Mouse (Mus musculus) spleen, adult 2 months (tissue): ENCODE results near the gene Foxn2. TPM values are rescaled to one million over a fixed set of nuclear protein-coding genes. Genes with fewer than 3 reads are reported as not detected.

Experiments used
- DNase-seq, 2 experiments: peaks; one replicate each; pipeline versions ENCODE4 v3.0.0 to v3.0.0-alpha.2; 2012 to 2021; ENCODE audit warnings: low spot score in 2 of 2, low read depth in 1 of 2
- H3K27ac ChIP-seq: fragments of 200-500 bp; 2 replicates; pipeline ENCODE4 v1.5.1; 2012; ENCODE audit warnings: low read length, inconsistent platforms; ENCODE audit not compliant: insufficient read depth
- H3K27me3 ChIP-seq: fragments of 200-500 bp; 2 replicates; pipeline ENCODE4 v1.6.1; 2012; ENCODE audit warnings: mild to moderate bottlenecking, moderate library complexity, low read length, inconsistent platforms; ENCODE audit not compliant: control insufficient read depth, insufficient read depth
- H3K36me3 ChIP-seq: fragments of 200-500 bp; 2 replicates; pipeline ENCODE4 v1.6.1; 2012; ENCODE audit warnings: mild to moderate bottlenecking, low read length, inconsistent platforms; ENCODE audit not compliant: control insufficient read depth, insufficient read depth
- H3K4me1 ChIP-seq: fragments of 200-500 bp; 2 replicates; pipeline ENCODE4 v1.6.1; 2011; ENCODE audit warnings: inconsistent platforms; ENCODE audit not compliant: control insufficient read depth, insufficient read depth, insufficient read length
- H3K4me3 ChIP-seq: fragments of 200-500 bp; 2 replicates; pipeline ENCODE4 v1.5.1; 2011; ENCODE audit warnings: mild to moderate bottlenecking, inconsistent platforms; ENCODE audit not compliant: insufficient read depth, insufficient read length; ENCODE audit errors: extremely low read depth
- CTCF ChIP-seq: fragments of 200-500 bp; IDR thresholded peaks from 2 replicates; pipeline ENCODE4 v1.5.1; 2011; ENCODE audit warnings: mild to moderate bottlenecking, inconsistent platforms; ENCODE audit not compliant: insufficient read depth, insufficient read length, insufficient replicate concordance; ENCODE audit errors: extremely low read depth
- POLR2A ChIP-seq: fragments of 200-500 bp; IDR thresholded peaks from 2 replicates; pipeline ENCODE4 v1.6.1; 2011; ENCODE audit warnings: low read depth, low read length, inconsistent platforms
- WGBS: fragments of 180-500 bp; shearing (Covaris S2); methylation state at CpG from one replicate; pipeline ENCODE4 v1.1.7; 2018; 5-methylcytosine and 5-hydroxymethylcytosine counted together
- polyA plus RNA-seq: library from polyadenylated mRNA; depleted of rRNA; stranded (reverse); fragments of >200 nt; gene quantifications from 2 replicates; pipeline ENCODE4 v1.2.3, GENCODE M21; 2012

Foxn2 gene
- polyA plus RNA-seq, 1 experiment, result 5.3 TPM

- WGBS, result 82% methylated on average over 3 of the region's 3 CpGs
Measured at GRCm38 (mm10) chr17:88509999-88510398, 69.5 kb downstream of the Foxn2 start.

GRCm38 (mm10) chr17:88511095-88511551 is 70.6 kb downstream of the Foxn2 start:
- DNase-seq, result peak; percentile 55 to 74
- Histone ChIP-seq H3K4me3 (no peak overlapping the region), H3K27ac (no peak overlapping the region), H3K4me1 (peaks cover 6% of the 10 kb centered on the region; the same call in 1 of the 2 replicates), H3K36me3 (no peaks in the 10 kb centered on the region), H3K27me3 (no peaks in the 10 kb centered on the region)
- 46% methylated on average over 10 of the region's 10 CpGs for WGBS
- TF ChIP-seq POLR2A, result no peak
- TF ChIP-seq CTCF, result peak; percentile 87; the same call in 1 of the 2 replicates

More at GRCm38 (mm10) chr17:88509999-88510398, 69.5 kb downstream of the Foxn2 start:
- DNase-seq, result no peak
- no peak overlapping the region for H3K4me3 ChIP-seq
- H3K4me1 ChIP-seq, result peaks cover 6% of the 10 kb centered on the region; the same call in 1 of the 2 replicates
- H3K27ac ChIP-seq, result no peak overlapping the region
- no peaks in the 10 kb centered on the region for H3K36me3 ChIP-seq
- TF ChIP-seq POLR2A, result no peak
- TF ChIP-seq CTCF, result no peak
- H3K27me3 ChIP-seq, result no peaks in the 10 kb centered on the region

GRCm38 (mm10) chr17:88516477-88516876 is 76.0 kb downstream of the Foxn2 start:
- Histone ChIP-seq H3K36me3 (no peaks in the 10 kb centered on the region), H3K27me3 (no peaks in the 10 kb centered on the region), H3K4me1 (no peaks in the 10 kb centered on the region), H3K4me3 (no peak overlapping the region), H3K27ac (no peak overlapping the region)
- no peak for DNase-seq
- TF ChIP-seq POLR2A (no peak), CTCF (no peak)
- 75% methylated on average over 7 of the region's 7 CpGs for WGBS

DNA sequence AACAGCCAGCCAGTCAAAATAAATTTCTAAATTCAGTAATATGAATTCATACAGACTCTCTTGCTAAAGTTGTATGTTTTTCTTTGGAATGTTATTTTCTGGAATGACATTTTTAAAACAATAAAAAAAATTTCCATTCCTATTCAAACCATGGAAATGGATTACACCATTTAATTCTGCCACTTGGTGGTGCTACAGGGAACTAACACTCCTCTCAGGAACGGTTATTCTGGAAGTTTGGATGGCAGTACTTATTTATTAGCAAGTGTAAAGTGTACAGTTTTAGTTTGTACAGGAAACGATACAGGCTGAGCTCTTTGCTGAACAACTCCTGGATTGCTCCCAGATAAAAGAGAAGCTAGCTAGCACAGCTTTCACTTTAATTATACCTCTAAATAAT is 87.3 kb downstream of the Foxn2 start:
- H3K4me1 ChIP-seq, result no peaks in the 10 kb centered on the region
- no peaks in the 10 kb centered on the region for H3K36me3 ChIP-seq
- no peak overlapping the region for H3K27ac ChIP-seq
- H3K4me3 ChIP-seq, result no peak overlapping the region
- H3K27me3 ChIP-seq, result no peaks in the 10 kb centered on the region
- WGBS, result 22% methylated on average over 2 of the region's 2 CpGs
- no peak for DNase-seq
- TF ChIP-seq POLR2A, result no peak
- TF ChIP-seq CTCF, result no peak

DNA sequence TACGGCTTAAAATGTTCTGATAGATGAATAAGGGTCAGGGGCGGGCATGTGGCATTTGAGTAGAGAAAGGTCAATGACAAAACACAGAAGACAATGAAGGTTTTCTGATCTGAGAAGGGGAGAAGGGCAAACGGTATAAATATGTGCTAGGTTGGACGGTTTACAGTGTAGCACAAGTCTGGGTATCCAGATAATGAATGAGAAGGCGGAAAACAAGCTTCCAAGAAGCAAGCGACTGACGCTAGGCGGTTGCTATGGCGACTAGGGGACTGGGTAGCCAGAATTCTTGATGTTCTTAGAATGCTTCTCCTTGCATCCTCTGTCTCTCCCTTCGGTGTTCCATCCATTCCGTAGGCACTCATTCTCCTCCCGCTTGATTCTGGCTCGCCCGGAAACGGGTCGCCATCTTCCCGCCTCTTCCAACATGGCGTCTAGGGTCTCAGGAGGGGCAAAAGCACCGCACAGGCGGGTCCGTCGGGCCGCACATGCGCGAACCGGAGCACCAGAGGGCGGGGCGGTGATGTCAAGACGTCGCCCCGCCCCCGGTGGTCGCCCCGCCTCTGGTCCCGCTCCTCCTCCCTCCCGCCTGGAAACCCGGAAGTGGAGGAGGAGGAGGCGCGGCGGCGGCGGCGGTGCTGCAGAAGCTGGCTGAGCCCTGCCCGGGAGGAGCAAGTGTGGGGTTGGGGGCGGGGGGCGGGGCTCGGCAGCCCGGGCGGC is 89.2 kb downstream of the Foxn2 start, which contains the start of gene Ppp1r21:
Gene Ppp1r21 (plus strand): TSS at position 600 of the 717 bp plus-strand sequence.
- Histone ChIP-seq H3K4me3 (peak within 1 kb of the TSS; percentile 96), H3K36me3 (no peaks in the 10 kb centered on the region), H3K27me3 (no peaks in the 10 kb centered on the region), H3K27ac (peak within 1 kb of the TSS; percentile 81), H3K4me1 (no peaks in the 10 kb centered on the region)
- peak; percentile 81 to 95 for DNase-seq
- 11% methylated on average over 38 of the region's 49 CpGs for WGBS
- TF ChIP-seq CTCF (no peak), POLR2A (peak; percentile 23; the same call in 1 of the 2 replicates)

GRCm38 (mm10) chr17:88530236-88530619 is 89.7 kb downstream of the Foxn2 start:
- no peaks in the 10 kb centered on the region for H3K36me3 ChIP-seq
- TF ChIP-seq POLR2A (no peak), CTCF (no peak)

GRCm38 (mm10) chr17:88530667-88531066 is 90.2 kb downstream of the Foxn2 start:
- Histone ChIP-seq H3K36me3 (no peaks in the 10 kb centered on the region), H3K4me1 (no peaks in the 10 kb centered on the region), H3K27ac (peak overlapping the region; percentile 81), H3K27me3 (no peaks in the 10 kb centered on the region), H3K4me3 (peak overlapping the region; percentile 96)
- WGBS, result 9% methylated on average over 11 of the region's 11 CpGs
- TF ChIP-seq POLR2A, result no peak; the same call in 1 of the 2 replicates
- TF ChIP-seq CTCF, result no peak
- DNase-seq, result no peak

More at GRCm38 (mm10) chr17:88530236-88530619, 89.7 kb downstream of the Foxn2 start:
- Histone ChIP-seq H3K27me3 (no peaks in the 10 kb centered on the region), H3K27ac (peak overlapping the region; percentile 81), H3K4me1 (no peaks in the 10 kb centered on the region), H3K4me3 (peak overlapping the region; percentile 96)
- WGBS, result under 1% methylated on average over 14 of the region's 14 CpGs
- no peak for DNase-seq
